Mouse (Mus musculus): ENCODE measurements around the gene Chid1. TPM values are rescaled to one million over a fixed set of nuclear protein-coding genes. Genes with fewer than 3 reads are reported as not detected.

Chid1 gene
- polyA plus RNA-seq, 1 experiment from 2014 or later: 47.3 TPM

DNA sequence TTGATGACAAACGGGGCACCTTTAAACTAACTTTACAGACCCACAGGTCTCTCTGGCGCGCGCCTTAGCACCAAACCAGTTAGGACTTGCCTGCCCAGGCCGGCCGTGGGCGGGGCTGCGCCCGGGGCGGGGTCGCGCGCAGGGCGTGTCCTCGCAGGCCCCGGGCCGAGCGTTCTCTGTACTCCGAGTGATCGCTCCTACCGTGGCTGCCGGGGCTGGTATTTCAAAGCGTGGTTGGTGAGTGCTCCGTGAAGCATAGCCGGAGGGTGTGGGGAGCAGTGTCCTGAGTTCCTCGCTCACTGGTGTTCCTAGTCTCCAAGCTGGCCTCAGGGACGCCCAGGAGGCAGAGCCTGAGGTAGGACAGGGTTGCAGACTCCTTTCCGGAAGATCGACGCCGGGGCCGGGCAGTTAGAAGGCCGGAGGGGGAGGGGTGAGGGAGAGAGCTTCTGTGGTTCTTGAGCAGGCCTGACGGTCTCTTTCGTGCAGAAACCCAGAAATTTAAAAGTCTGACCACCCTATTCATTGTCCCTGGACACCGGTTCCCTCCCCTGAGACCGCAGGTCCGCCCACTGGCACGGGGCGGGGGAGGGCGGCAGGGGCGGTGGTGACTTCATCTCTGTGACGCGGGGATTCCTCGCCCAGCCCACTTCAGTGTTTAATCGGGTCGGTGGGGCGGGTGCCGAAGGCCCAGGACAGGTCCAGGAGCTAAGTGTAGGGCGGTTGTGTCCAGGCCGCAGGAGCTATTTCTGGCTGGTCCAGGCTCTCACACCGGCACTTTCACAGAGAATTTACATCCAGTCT is 72.2 kb downstream of the Chid1 start, which contains the start of gene Cd151:
Cd151 (plus strand) TSS at position 163 of the 801 bp plus-strand sequence.
- Histone ChIP-seq H3K27ac (replicated peaks) (peak within 1 kb of the TSS; percentile 92), H3K9ac (peak within 1 kb of the TSS; percentile 52), H3K9me3 (replicated peaks) (no peaks in the 10 kb centered on the region), H3K27me3 (peaks cover 36% of the 10 kb centered on the region), H3K36me3 (peaks cover 28% of the 10 kb centered on the region), H3K4me3 (replicated peaks) (peak within 1 kb of the TSS; percentile 79), H3K4me2 (replicated peaks) (peak within 1 kb of the TSS; percentile 75), H3K4me1 (peaks cover 57% of the 10 kb centered on the region)
- under 1% methylated on average over 52 of the region's 52 CpGs for WGBS
- ATAC-seq (ENCODE audit: insufficient number of reproducible peaks, low FRiP score, low TSS enrichment, low read depth): peak; percentile 77

GRCm38 (mm10) chr7:141466607-141467148 is 73.0 kb downstream of the Chid1 start:
- no peak for ATAC-seq (ENCODE audit: insufficient number of reproducible peaks, low FRiP score, low TSS enrichment, low read depth)
- peak overlapping the region; percentile 52; the same call in 1 of the 2 replicates for H3K9ac ChIP-seq
- 56% methylated on average over 10 of the region's 10 CpGs for WGBS

DNA sequence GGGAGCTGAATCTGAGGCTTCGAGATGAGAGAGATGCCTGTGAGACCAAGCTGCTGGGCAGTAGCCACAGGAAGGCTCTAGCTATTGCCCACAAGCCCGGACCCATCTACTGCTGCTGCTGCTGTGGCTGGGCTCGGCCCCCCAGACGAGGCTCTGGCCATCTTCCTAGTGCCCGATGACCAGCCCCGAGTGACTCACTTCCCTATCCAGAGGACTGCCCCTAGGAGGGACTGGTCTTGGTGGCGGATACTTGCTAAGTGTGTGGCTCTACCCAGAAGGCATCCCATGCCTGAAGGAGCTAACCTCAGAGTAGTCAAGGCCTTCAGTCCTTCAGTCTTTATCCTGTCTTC is 73.6 kb downstream of the Chid1 start:
- WGBS: 76% methylated on average over 7 of the region's 7 CpGs
- peaks cover 65% of the 10 kb centered on the region for H3K4me1 ChIP-seq
- no peak overlapping the region for H3K4me3 ChIP-seq (replicated peaks)
- H3K27ac ChIP-seq (replicated peaks): no peak overlapping the region
- H3K9me3 ChIP-seq (replicated peaks): no peaks in the 10 kb centered on the region
- no peak overlapping the region for H3K4me2 ChIP-seq (replicated peaks)
- ATAC-seq (ENCODE audit: insufficient number of reproducible peaks, low FRiP score, low TSS enrichment, low read depth): no peak
- no peak overlapping the region for H3K9ac ChIP-seq
- peaks cover 50% of the 10 kb centered on the region for H3K27me3 ChIP-seq
- H3K36me3 ChIP-seq: peaks cover 16% of the 10 kb centered on the region

More at GRCm38 (mm10) chr7:141466607-141467148, 73.0 kb downstream of the Chid1 start:
- Histone ChIP-seq H3K4me3 (replicated peaks) (peak overlapping the region; percentile 79), H3K36me3 (peaks cover 22% of the 10 kb centered on the region), H3K9me3 (replicated peaks) (no peaks in the 10 kb centered on the region), H3K4me1 (peaks cover 62% of the 10 kb centered on the region), H3K4me2 (replicated peaks) (peak overlapping the region; percentile 75), H3K27ac (replicated peaks) (peak overlapping the region; percentile 92), H3K27me3 (peaks cover 44% of the 10 kb centered on the region)

- H3K4me1 ChIP-seq: peaks cover 65% of the 10 kb centered on the region
- no peak for ATAC-seq (ENCODE audit: insufficient number of reproducible peaks, low FRiP score, low TSS enrichment, low read depth)
- peak overlapping the region; percentile 27 for H3K4me3 ChIP-seq (replicated peaks)
- no peaks in the 10 kb centered on the region for H3K9me3 ChIP-seq (replicated peaks)
- H3K9ac ChIP-seq: no peak overlapping the region
- no peak overlapping the region for H3K27ac ChIP-seq (replicated peaks)
- peaks cover 55% of the 10 kb centered on the region for H3K27me3 ChIP-seq
- WGBS: 32% methylated on average over 8 of the region's 10 CpGs
- H3K4me2 ChIP-seq (replicated peaks): peak overlapping the region; percentile 43
- H3K36me3 ChIP-seq: peaks cover 11% of the 10 kb centered on the region
Observed at GRCm38 (mm10) chr7:141465388-141466044, 74.1 kb downstream of the Chid1 start.

- H3K27ac ChIP-seq (replicated peaks): 0 out of 2 replicates have a peak overlapping the region, but pooled peaks have one; percentile 5
- H3K9ac ChIP-seq: no peak overlapping the region
- no peak for ATAC-seq (ENCODE audit: insufficient number of reproducible peaks, low FRiP score, low TSS enrichment, low read depth)
- 10% methylated on average over 38 of the region's 38 CpGs for WGBS
- peaks cover 63% of the 10 kb centered on the region for H3K27me3 ChIP-seq
- no peaks in the 10 kb centered on the region for H3K9me3 ChIP-seq (replicated peaks)
- 0 out of 2 replicates have a peak, but pooled peaks cover 3% of the 10 kb centered on the region for H3K36me3 ChIP-seq
- H3K4me2 ChIP-seq (replicated peaks): peak overlapping the region; percentile 43
- H3K4me1 ChIP-seq: peaks cover 59% of the 10 kb centered on the region
- H3K4me3 ChIP-seq (replicated peaks): peak overlapping the region; percentile 27
Observed at GRCm38 (mm10) chr7:141464603-141465201, 75.0 kb downstream of the Chid1 start.

DNA sequence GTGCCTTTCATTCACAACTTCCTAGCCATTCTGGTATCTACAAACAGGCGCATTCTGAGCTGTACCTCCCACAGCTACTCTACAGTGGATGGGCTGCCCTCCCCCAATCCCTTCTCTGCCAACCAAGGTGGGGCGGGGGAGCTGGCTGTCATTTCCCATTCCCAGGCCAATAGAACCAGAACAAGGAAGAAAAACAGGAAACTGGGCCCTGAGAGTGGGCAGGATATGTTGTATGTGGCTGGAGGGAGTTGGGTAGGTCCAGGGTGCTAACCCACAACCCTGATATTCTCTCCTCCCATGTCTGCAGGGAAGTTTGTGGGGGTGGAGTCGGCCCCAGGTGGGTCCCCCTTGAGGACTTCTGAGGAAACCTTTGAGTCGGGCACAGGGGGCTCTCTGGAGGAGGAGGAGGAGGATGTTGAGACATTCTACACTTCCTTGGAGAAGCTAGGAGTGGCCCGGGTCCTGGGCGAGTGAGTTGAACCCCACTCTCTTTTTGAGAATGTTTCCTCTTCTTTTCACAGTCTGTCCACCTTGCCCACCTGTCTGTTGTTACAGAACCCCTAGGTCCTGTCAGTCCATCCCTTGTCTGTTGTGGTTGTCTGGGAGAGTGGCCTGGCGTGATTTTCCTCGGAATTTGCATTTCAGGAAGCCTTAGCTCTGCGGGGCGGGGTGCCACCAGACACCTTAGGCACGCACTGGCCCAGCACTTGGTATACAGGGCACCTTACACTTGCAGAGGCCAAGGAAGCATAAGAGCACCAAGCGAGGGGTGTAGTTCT is 75.6 kb downstream of the Chid1 start:
- H3K36me3 ChIP-seq: 0 out of 2 replicates have a peak, but pooled peaks cover 4% of the 10 kb centered on the region
- WGBS: 26% methylated on average over 12 of the region's 12 CpGs
- no peak for ATAC-seq (ENCODE audit: insufficient number of reproducible peaks, low FRiP score, low TSS enrichment, low read depth)
- H3K27me3 ChIP-seq: peaks cover 70% of the 10 kb centered on the region
- H3K9ac ChIP-seq: no peak overlapping the region
- H3K4me2 ChIP-seq (replicated peaks): peak overlapping the region; percentile 43
- peak overlapping the region; percentile 27; the same call in 1 of the 2 replicates for H3K4me3 ChIP-seq (replicated peaks)
- H3K9me3 ChIP-seq (replicated peaks): no peaks in the 10 kb centered on the region
- H3K4me1 ChIP-seq: peaks cover 52% of the 10 kb centered on the region
- 0 out of 2 replicates have a peak overlapping the region, but pooled peaks have one; percentile 5 for H3K27ac ChIP-seq (replicated peaks)

GRCm38 (mm10) chr7:141462333-141462821 is 77.3 kb downstream of the Chid1 start:
- WGBS: 5% methylated on average over 5 of the region's 5 CpGs
- no peaks in the 10 kb centered on the region for H3K9me3 ChIP-seq (replicated peaks)
- no peak overlapping the region for H3K9ac ChIP-seq
- H3K27me3 ChIP-seq: peaks cover 74% of the 10 kb centered on the region
- 0 out of 2 replicates have a peak, but pooled peaks cover 7% of the 10 kb centered on the region for H3K36me3 ChIP-seq
- no peak overlapping the region for H3K27ac ChIP-seq (replicated peaks)
- H3K4me2 ChIP-seq (replicated peaks): peak overlapping the region; percentile 64
- peaks cover 36% of the 10 kb centered on the region for H3K4me1 ChIP-seq
- ATAC-seq (ENCODE audit: insufficient number of reproducible peaks, low FRiP score, low TSS enrichment, low read depth): no peak
- H3K4me3 ChIP-seq (replicated peaks): peak overlapping the region; percentile 39; the same call in 1 of the 2 replicates

DNA sequence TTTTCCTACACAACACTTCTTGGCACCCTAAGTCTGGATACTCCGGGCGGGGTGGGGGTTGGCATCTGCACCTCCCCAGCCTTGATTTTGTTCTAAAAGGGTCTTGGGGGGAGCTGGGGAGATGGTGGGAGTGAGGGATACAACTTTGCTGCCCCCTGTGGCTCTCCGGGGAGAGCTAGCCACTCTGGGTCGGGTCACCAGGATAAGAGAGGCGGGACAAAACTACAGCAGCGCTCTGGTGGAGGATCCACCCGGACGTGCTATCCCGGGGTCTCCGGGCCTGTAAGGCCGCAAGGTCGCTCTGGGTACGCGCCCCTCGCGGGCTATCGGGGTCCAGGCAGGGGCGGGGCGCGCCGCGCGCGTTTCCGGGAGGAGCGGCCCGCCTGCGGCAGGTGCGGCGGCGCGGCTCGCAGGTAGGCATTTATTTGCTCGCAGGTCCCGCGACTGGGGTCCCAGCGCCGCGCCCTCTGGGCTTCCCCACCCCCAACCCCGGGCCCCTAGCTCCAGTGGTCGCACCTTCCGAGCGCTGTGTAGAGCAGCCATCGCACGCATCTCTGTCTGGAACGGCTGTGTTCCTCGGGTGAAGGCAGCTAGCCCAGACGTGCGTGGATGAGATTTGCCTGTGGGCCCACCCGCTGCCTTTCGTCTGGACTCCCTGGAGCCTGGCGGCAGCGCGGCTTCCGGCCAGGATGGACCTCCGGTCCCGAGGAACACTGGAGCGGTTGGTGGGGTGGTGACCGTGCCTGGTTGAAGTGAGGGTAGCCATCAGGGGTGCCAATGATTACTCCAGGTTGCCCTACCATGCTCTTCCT is 77.9 kb downstream of the Chid1 start:
- Histone ChIP-seq H3K36me3 (0 out of 2 replicates have a peak, but pooled peaks cover 7% of the 10 kb centered on the region), H3K27ac (replicated peaks) (no peak overlapping the region), H3K9ac (0 out of 2 replicates have a peak overlapping the region, but pooled peaks have one; percentile 26), H3K9me3 (replicated peaks) (no peaks in the 10 kb centered on the region), H3K27me3 (peaks cover 74% of the 10 kb centered on the region), H3K4me1 (peaks cover 30% of the 10 kb centered on the region), H3K4me3 (replicated peaks) (peak overlapping the region; percentile 39), H3K4me2 (replicated peaks) (peak overlapping the region; percentile 64)
- no peak for ATAC-seq (ENCODE audit: insufficient number of reproducible peaks, low FRiP score, low TSS enrichment, low read depth)
- whole genome bisulfite sequencing: 2% methylated on average over 59 of the region's 59 CpGs

DNA sequence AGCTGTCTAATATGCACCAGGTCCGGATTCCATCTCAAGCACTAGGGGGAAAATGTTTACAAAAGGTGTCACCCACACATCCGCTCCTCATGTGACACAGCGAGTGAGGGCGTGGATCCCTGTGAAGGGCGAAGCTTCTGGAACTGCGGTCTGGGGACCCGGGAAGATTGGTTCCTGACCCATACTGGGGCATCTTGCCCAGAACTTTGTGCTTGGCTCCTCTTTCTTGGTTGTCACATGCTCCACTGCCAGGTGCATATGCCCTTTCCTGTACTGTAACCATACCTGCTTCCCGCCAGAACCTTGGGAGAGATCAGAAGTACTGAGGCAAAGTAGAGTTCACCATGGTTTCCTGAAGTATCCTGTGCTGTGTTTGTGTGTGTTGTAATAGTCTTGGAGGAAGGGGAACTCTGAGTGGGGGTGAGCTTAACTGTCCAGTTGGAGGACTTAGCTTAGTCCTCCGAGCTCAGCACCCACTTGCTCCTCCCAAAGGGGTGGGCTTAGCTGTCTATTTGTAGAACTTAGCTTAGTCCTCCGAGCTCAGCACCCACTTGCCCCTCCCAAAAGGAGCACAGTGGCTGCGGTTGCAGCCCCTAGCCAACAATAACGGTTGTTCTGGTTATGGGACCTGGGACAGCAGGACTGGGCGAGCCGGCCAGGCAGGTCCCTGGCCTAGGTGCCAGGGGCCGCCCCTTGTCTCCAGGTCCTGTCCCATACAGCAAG is 79.1 kb downstream of the Chid1 start, which contains the start of gene Cracr2b:
Cracr2b (plus strand) TSS at position 704 of the 723 bp plus-strand sequence.
- H3K27ac ChIP-seq (replicated peaks): no peak within 1 kb of the TSS

More for the DNA sequence above, 79.1 kb downstream of the Chid1 start, which contains the start of gene Cracr2b:
- Histone ChIP-seq H3K9ac (0 out of 2 replicates have a peak within 1 kb of the TSS, but pooled peaks have one; percentile 26), H3K27me3 (peaks cover 67% of the 10 kb centered on the region), H3K9me3 (replicated peaks) (no peaks in the 10 kb centered on the region), H3K4me2 (replicated peaks) (peak within 1 kb of the TSS; percentile 64), H3K4me3 (replicated peaks) (peak within 1 kb of the TSS; percentile 39), H3K36me3 (0 out of 2 replicates have a peak, but pooled peaks cover 7% of the 10 kb centered on the region), H3K4me1 (peaks cover 31% of the 10 kb centered on the region)
- WGBS: 54% methylated on average over 15 of the region's 15 CpGs
- ATAC-seq (ENCODE audit: insufficient number of reproducible peaks, low FRiP score, low TSS enrichment, low read depth): no peak

All from embryonic facial prominence, embryonic 15.5 days (tissue).